Mouse (Mus musculus): ENCODE results near the gene Tbata.

DNA sequence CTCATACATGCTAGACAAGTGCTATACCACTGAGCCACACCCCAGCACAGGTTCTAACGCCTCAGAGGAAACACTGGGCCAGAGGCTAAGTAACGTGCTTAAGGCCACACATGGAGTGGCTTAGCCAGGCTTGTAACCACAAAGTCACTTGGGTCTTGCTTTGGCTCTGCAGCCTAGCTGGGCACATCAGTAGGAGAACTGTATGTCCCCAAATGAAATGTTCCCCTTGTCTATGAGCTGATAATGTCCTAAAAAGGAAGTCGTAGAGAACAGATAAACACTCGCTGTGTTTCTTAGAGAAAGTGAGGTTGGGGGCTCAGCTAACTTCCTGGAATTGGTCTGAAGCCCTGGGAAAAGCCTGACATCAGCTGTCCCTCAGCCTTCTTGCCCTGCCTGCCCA lies 44.4 kb downstream of the Tbata start:
- TF ChIP-seq EP300 (IDR thresholded peaks at IDR 0.05; ENCODE audit: low read depth) (peak; percentile 70; the same call in 1 of the 2 replicates), CTCF (IDR thresholded peaks at IDR 0.05; ENCODE audit: low read depth) (no peak)

All from liver, postnatal 0 days (tissue).